Mouse (Mus musculus): ENCODE results near the gene Gm49416. TPM values are rescaled to one million over a fixed set of nuclear protein-coding genes. Genes with fewer than 3 reads are reported as not detected.

Gene Gm49416
- polyA plus RNA-seq, 1 experiment from 2014 or later = not detected

DNA sequence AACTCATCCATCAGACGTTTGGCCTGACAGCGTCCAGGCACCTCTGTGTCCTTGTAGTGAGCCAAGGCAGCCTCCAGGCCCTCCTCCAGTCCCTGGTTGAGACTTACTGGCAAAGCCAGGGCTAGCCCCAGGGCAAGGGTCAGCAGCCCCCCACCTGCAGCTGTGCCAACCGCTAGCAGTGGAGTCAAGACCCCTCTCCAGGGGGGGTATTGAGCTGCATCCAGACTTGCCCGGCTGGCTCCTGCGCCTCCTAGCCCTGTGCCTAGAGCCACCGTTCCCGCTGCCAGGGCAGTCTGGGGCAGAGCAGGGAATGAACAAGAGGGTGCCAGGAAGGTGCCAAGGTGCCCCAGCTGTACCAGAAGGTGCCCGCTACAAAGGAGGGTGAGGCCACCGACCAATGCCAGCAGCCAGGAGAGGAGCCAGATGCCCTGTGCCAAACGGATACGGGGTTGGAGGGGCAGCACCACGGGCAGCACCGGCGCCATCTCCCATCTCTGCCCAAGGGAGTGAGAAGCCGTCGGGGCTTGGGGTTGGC is 40.0 kb downstream of the Gm49416 start:
- H3K4me3 ChIP-seq = peak overlapping the region; percentile 77
- no peak; the same call in 1 of the 2 replicates for ATAC-seq (ENCODE audit: insufficient number of reproducible peaks, insufficient read depth, low FRiP score, low TSS enrichment, low read depth)
- H3K9ac ChIP-seq = peak overlapping the region; percentile 89
- H3K4me1 ChIP-seq = peaks cover 20% of the 10 kb centered on the region
- 19% methylated on average over 16 of the region's 16 CpGs for WGBS
- peaks cover 49% of the 10 kb centered on the region for H3K36me3 ChIP-seq
- no peaks in the 10 kb centered on the region for H3K27me3 ChIP-seq
- no peaks in the 10 kb centered on the region for H3K9me3 ChIP-seq
- H3K4me2 ChIP-seq = peak overlapping the region; percentile 78
- peak overlapping the region; percentile 76 for H3K27ac ChIP-seq

DNA sequence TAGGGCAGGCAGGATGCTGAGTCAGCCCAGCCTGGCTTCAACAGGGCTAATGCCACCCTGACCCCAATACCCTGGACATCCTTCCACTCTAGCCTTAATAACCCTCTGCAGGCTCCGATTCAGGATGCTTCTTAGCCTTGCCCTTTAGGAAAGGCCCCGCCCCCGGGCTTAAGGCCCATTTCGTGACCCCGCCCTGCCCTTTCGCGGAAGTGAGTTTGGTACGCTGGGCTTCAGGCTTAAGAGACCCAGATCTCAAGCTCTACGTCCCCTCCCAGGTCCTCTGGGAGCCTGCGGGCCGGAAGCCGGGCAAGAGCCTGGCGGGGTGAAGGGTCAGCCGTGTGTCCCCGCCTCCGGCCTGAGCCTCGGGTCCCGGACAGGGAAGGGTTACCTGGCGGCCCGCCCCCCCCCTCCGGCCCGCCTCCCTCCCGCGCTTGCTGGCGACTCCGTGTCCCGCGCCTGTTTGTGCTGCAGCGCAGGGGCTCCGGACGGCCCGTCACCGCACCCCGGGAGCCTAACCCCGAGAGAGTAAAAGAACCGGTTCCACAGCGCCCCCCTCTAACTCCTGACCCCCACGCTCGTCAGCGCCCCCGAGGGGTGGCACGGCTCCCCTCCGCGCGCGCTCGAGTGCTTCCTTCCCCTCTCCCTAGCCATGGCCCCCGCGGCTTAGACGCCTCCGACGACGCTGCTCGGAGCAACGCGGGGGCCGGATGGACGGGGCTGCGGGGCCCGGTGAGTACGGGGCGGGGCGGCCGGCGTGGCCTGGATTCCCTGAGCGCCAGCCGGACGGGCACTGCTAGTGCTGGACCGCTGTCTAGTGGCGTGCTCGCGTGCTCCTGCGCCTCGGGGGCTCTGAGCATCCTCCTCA is 40.7 kb downstream of the Gm49416 start, which contains the start of the genes Rom1 and Eml3:
TSS of gene Rom1 (minus strand) at position 133 of the 865 bp plus-strand sequence.
TSS of gene Eml3 (plus strand) at position 329 of the 865 bp plus-strand sequence.
- ATAC-seq (ENCODE audit: insufficient number of reproducible peaks, insufficient read depth, low FRiP score, low TSS enrichment, low read depth) = peak; percentile 61
- H3K4me3 ChIP-seq = peak within 1 kb of the TSS; percentile 77
- no peaks in the 10 kb centered on the region for H3K9me3 ChIP-seq
- no peaks in the 10 kb centered on the region for H3K27me3 ChIP-seq
- H3K4me2 ChIP-seq = peak within 1 kb of the TSS; percentile 78
- peaks cover 20% of the 10 kb centered on the region for H3K4me1 ChIP-seq
- peaks cover 56% of the 10 kb centered on the region for H3K36me3 ChIP-seq
- under 1% methylated on average over 67 of the region's 74 CpGs for WGBS
- H3K9ac ChIP-seq = peak within 1 kb of the TSS; percentile 89
- H3K27ac ChIP-seq = peak within 1 kb of the TSS; percentile 76

DNA sequence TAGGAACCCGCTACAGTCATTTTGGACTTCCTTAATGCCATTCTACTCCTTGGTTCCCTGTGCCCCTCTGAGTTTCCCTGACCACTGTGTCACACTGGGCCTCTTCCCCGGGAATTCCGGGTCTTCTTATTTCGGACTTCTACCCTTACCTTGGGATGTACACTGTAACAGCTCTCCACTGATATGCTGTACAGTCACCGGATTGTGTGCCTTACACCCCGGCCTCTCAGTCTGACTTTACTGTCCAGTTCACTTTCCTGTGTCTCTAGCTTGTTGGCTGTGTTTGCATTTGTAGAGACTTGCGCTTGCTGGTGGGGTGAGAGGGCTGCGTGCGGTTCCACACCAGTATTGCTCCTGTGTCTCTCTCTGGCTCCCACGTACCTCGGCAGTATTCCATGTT is 41.4 kb downstream of the Gm49416 start:
- H3K27ac ChIP-seq = no peak overlapping the region
- H3K4me3 ChIP-seq = peak overlapping the region; percentile 77
- H3K27me3 ChIP-seq = no peaks in the 10 kb centered on the region
- no peak for ATAC-seq (ENCODE audit: insufficient number of reproducible peaks, insufficient read depth, low FRiP score, low TSS enrichment, low read depth)
- H3K4me1 ChIP-seq = peaks cover 20% of the 10 kb centered on the region
- H3K9me3 ChIP-seq = no peaks in the 10 kb centered on the region
- H3K4me2 ChIP-seq = peak overlapping the region; percentile 78
- peaks cover 62% of the 10 kb centered on the region for H3K36me3 ChIP-seq
- H3K9ac ChIP-seq = peak overlapping the region; percentile 89
- 8% methylated on average over 11 of the region's 11 CpGs for WGBS

DNA sequence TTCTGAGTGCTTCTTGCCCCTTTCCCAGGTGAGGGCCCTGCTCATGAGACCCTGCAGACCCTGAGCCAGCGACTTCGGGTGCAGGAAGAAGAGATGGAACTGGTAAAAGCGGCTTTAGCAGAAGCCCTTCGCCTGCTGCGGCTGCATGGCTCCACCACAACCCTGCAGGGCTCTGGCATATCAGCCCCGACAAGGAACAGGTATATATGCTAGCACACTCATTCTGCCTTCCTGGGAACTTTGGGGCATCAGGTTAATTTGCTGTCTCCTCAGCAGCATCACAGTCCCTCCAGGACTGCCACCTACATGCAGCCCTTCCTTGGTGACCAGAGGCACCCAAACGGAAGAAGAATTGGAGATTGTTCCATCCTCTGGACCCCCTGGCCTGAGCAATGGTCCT is 42.0 kb downstream of the Gm49416 start:
- Histone ChIP-seq H3K36me3 (peaks cover 62% of the 10 kb centered on the region), H3K9me3 (no peaks in the 10 kb centered on the region), H3K4me1 (peaks cover 20% of the 10 kb centered on the region)

DNA sequence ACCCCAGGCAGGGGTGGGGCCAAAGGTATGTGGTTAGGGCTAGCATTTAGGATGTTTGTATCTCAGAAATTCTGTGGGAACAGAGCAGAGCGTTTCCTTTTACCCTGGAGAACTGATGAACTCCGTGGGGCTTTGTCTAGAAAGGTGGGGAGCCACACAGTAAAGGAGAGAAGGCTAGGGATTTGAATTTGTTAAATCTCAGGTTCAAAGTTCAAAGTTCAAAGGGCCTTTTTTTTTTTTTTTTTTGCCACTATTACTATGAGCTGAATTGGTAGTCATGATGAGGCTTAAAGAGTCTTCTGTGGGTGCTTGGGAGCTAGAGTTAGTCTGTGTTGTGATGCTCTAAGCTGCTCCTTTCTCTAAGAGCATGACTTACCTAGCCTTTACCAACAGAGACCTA is 48.0 kb downstream of the Gm49416 start:
- peaks cover 15% of the 10 kb centered on the region for H3K4me1 ChIP-seq

More for the DNA sequence above, 42.0 kb downstream of the Gm49416 start:
- H3K4me2 ChIP-seq = peak overlapping the region; percentile 78
- WGBS = 71% methylated on average over 7 of the region's 7 CpGs
- H3K9ac ChIP-seq = peak overlapping the region; percentile 89
- peak overlapping the region; percentile 77 for H3K4me3 ChIP-seq
- H3K27ac ChIP-seq = no peak overlapping the region
- no peak for ATAC-seq (ENCODE audit: insufficient number of reproducible peaks, insufficient read depth, low FRiP score, low TSS enrichment, low read depth)
- no peaks in the 10 kb centered on the region for H3K27me3 ChIP-seq

DNA sequence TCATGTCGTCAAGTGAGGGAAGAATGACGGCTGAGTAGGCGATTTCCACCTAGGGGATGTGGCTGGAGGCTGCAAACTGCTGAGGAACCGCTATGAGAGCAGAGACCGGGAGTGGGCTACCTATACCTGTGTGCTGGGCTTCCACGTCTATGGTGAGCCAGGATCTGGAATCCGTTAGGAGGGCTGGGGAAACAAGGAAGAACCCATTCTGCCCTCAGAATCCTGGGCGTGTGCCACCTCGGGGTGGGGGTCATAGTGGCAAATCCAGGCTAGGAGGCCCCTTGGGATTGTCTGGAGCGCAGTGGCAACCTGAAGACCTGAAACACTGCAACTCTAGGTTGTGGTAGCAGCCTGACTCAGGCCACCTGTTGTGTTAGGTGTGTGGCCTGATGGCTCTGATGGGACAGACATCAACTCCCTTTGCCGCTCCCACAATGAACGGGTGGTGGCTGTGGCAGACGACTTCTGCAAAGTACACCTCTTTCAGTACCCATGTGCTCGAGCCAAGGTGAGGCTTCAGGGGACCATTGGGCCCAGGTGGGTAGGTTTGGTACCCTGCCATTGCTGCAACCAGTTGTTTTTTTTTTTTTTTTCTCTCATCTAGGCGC is 51.9 kb downstream of the Gm49416 start:
- peak overlapping the region; percentile 97 for H3K4me3 ChIP-seq

More for the DNA sequence above, 48.0 kb downstream of the Gm49416 start:
- H3K4me3 ChIP-seq = no peak overlapping the region
- H3K9ac ChIP-seq = no peak overlapping the region
- no peak overlapping the region for H3K27ac ChIP-seq
- H3K27me3 ChIP-seq = no peaks in the 10 kb centered on the region
- WGBS = 86% methylated on average over 2 of the region's 2 CpGs
- no peaks in the 10 kb centered on the region for H3K9me3 ChIP-seq
- no peak for ATAC-seq (ENCODE audit: insufficient number of reproducible peaks, insufficient read depth, low FRiP score, low TSS enrichment, low read depth)
- H3K4me2 ChIP-seq = no peak overlapping the region
- H3K36me3 ChIP-seq = peaks cover 74% of the 10 kb centered on the region

DNA sequence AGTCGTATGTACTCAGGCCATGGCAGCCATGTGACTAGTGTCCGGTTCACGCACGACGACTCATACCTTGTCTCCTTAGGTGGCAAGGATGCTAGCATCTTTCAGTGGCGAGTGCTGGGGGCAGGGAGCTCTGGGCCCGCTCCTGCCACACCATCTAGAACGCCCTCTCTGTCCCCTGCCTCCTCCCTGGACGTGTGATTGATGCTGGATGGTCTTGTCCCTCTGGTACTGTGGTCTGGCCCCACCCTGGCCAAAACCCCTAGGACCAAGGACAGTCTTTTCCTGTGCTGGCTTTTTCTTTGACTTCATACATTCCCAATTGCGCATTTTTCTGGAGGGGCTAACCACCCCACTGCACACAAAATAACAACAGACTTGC is 52.4 kb downstream of the Gm49416 start:
- H3K4me1 ChIP-seq = peaks cover 43% of the 10 kb centered on the region
- H3K27me3 ChIP-seq = no peaks in the 10 kb centered on the region
- peak overlapping the region; percentile 59 for H3K4me2 ChIP-seq
- peaks cover 61% of the 10 kb centered on the region for H3K36me3 ChIP-seq
- WGBS = 38% methylated on average over 10 of the region's 10 CpGs
- H3K27ac ChIP-seq = peak overlapping the region; percentile 99
- H3K4me3 ChIP-seq = peak overlapping the region; percentile 97
- no peak for ATAC-seq (ENCODE audit: insufficient number of reproducible peaks, insufficient read depth, low FRiP score, low TSS enrichment, low read depth)
- H3K9me3 ChIP-seq = no peaks in the 10 kb centered on the region
- H3K9ac ChIP-seq = peak overlapping the region; percentile 99

More for the DNA sequence above, 51.9 kb downstream of the Gm49416 start:
- peaks cover 42% of the 10 kb centered on the region for H3K4me1 ChIP-seq
- H3K4me2 ChIP-seq = peak overlapping the region; percentile 59
- no peak for ATAC-seq (ENCODE audit: insufficient number of reproducible peaks, insufficient read depth, low FRiP score, low TSS enrichment, low read depth)
- no peaks in the 10 kb centered on the region for H3K27me3 ChIP-seq
- peaks cover 59% of the 10 kb centered on the region for H3K36me3 ChIP-seq
- 73% methylated on average over 15 of the region's 15 CpGs for WGBS
- peak overlapping the region; percentile 99 for H3K9ac ChIP-seq
- peak overlapping the region; percentile 99 for H3K27ac ChIP-seq
- no peaks in the 10 kb centered on the region for H3K9me3 ChIP-seq

DNA sequence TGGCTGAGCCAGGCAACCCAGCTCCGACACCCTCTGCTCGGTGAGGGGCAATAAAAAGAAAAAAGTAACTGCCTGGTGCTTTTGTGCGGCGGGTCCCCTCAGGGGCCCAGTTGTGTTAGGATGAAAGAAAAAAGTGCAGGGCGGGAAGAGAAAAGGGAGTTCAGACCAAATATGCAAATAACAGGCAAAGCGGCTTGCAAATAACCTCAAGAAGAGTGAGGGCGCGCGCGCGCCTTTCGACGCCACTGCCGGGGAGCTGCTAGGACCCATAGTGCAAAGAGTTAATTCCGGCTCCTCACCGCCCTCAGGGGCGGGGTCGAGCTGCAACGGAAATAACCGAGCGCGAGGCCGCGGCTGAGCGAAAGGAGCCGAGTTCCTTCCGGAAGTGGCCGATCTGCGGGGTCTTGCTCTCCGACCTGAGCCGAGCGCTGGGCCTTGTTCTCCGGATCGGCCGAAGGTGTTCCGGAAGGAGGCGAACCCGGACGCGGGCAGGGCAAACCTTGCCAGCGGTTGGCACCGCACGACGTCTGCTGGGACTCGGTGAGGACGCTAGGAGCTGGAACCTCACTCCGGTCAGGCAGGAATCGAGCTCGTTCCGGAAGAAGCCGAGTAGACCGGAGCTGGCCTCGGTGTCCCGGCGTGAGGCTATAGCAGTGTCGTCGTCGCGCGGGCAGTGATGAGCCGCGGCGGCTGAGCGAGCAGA is 52.9 kb downstream of the Gm49416 start, which contains the start of gene Mta2:
TSS of gene Mta2 (plus strand) at position 361 of the 703 bp plus-strand sequence.
- Histone ChIP-seq H3K36me3 (peaks cover 60% of the 10 kb centered on the region), H3K4me2 (peak within 1 kb of the TSS; percentile 59), H3K27me3 (no peaks in the 10 kb centered on the region), H3K27ac (peak within 1 kb of the TSS; percentile 99), H3K4me3 (peak within 1 kb of the TSS; percentile 97), H3K9me3 (no peaks in the 10 kb centered on the region), H3K9ac (peak within 1 kb of the TSS; percentile 99), H3K4me1 (peaks cover 43% of the 10 kb centered on the region)
- WGBS = under 1% methylated on average over 64 of the region's 64 CpGs
- peak; percentile 86 for ATAC-seq (ENCODE audit: insufficient number of reproducible peaks, insufficient read depth, low FRiP score, low TSS enrichment, low read depth)

DNA sequence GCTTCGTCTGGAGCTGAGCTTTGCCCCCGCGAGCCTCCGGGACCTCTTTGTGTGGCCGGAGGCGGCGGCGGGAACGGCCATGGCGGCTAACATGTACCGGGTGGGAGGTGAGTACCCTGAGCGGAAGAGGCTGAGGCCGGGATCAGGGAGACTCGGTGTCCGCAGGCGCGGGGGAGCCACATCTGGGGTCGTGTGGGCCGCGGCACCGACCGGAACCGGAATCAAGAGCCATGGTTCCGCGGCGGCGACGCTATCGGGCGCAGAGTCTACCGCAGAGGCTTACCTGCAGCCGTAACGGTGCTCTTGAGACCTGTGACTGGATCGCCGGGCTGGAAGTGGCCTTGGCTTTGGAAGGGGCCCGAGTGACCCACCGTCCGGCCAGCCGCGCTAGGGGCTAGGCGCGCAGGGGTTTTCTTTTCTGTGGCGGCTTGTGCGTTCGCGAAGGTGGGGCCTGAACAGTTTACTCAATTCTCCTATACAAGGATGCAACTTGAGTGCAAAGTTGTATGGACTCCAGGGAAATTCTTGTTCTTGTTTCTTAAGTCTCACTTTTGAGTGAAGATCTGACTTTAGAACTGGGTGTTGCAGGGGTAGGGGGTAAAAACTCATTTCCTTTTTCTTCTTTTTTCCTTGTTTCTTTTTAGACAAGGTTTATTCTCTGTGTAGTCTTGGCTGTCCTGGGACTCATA is 53.7 kb downstream of the Gm49416 start:
- Histone ChIP-seq H3K9me3 (no peaks in the 10 kb centered on the region), H3K4me1 (peaks cover 43% of the 10 kb centered on the region), H3K9ac (peak overlapping the region; percentile 99), H3K27ac (peak overlapping the region; percentile 99), H3K27me3 (no peaks in the 10 kb centered on the region), H3K4me2 (peak overlapping the region; percentile 59), H3K36me3 (peaks cover 59% of the 10 kb centered on the region), H3K4me3 (peak overlapping the region; percentile 97)
- WGBS = under 1% methylated on average over 46 of the region's 46 CpGs
- peak; percentile 62 for ATAC-seq (ENCODE audit: insufficient number of reproducible peaks, insufficient read depth, low FRiP score, low TSS enrichment, low read depth)

DNA sequence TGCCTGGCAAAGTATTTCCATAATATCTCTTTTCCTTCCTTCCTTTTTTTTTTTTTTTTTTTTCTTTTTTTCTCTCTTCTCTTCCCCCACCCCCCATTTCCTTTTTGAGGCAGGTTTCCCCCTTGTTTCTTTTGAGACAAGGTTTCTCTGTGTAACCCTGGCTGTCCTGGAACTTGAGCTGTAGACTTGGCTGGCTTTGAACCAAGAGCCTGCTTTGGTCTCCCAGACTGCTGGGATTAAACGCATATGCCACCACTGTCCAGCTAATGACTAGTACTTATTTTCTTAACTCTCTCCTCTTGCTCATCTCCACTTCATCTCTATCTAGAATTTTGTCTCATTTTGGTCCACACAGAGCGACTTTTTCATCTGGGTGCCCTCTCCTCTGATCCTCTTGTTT is 54.3 kb downstream of the Gm49416 start:
- Histone ChIP-seq H3K4me1 (peaks cover 43% of the 10 kb centered on the region), H3K4me2 (peak overlapping the region; percentile 59), H3K27me3 (no peaks in the 10 kb centered on the region), H3K9ac (peak overlapping the region; percentile 99), H3K4me3 (peak overlapping the region; percentile 97), H3K27ac (peak overlapping the region; percentile 28; the same call in 1 of the 2 replicates), H3K36me3 (peaks cover 60% of the 10 kb centered on the region), H3K9me3 (no peaks in the 10 kb centered on the region)
- ATAC-seq (ENCODE audit: insufficient number of reproducible peaks, insufficient read depth, low FRiP score, low TSS enrichment, low read depth) = no peak
- 55% methylated on average over 2 of the region's 2 CpGs for WGBS
